Mouse (Mus musculus) layer of hippocampus, postnatal 25 days (tissue): ENCODE measurements around the gene Tmem255a. TPM values are rescaled to one million over a fixed set of nuclear protein-coding genes. Genes with fewer than 3 reads are reported as not detected.
"Not testable (repeated sequence)": the region's sequence is repeated elsewhere in the genome, so short reads cannot be mapped to it uniquely, and the experiment has no call there.

Experiments used
- DNase-seq, 2 experiments: peaks; one replicate each; pipeline ENCODE4 v3.0.0; 2022; ENCODE audit warnings: mixed read lengths in 2 of 2, low spot score in 1 of 2; ENCODE audit errors: extremely low spot score in 1 of 2
- microRNA-seq, 2 experiments: library from miRNA; unstranded; fragments of <30 nt; microRNA quantifications; one replicate each; pipeline ENCODE4 v1.2.0; 2021
- total RNA-seq, 2 experiments: library from RNA; stranded (reverse); gene quantifications; 2 replicates each; pipeline ENCODE4 v1.2.3; 2021

The Tmem255a gene
- total RNA-seq, 2 experiments from 2014 or later: 14.8 to 23.4 TPM

GRCm38 (mm10) chrX:38179891-38180310 lies 72.3 kb downstream of the Tmem255a start:
- DNase-seq: not testable (repeated sequence)

GRCm38 (mm10) chrX:38166592-38166991 lies 85.6 kb downstream of the Tmem255a start:
- DNase-seq: no peak

GRCm38 (mm10) chrX:38166064-38166463 lies 86.2 kb downstream of the Tmem255a start:
- DNase-seq: no peak

GRCm38 (mm10) chrX:38165315-38165714 lies 86.9 kb downstream of the Tmem255a start:
- no peak for DNase-seq

GRCm38 (mm10) chrX:38159097-38159496 lies 93.1 kb downstream of the Tmem255a start:
- no peak for DNase-seq

Small RNAs within 50 kb of the gene (microRNA-seq; reads per million reads assigned to microRNA genes)
- gene Mir3110: 0 reads per million in 2 experiments

Other genes starting within 250 kb of the Tmem255a start
- not detected for gene Btg1-ps1, start 233.6 kb downstream of the Tmem255a start, total RNA-seq
- gene Btg1-ps2, start 209.3 kb downstream of the Tmem255a start, total RNA-seq: not detected
- not detected for gene Rhox10, start 186.0 kb downstream of the Tmem255a start, total RNA-seq
- not detected for gene Rhox11, start 167.3 kb downstream of the Tmem255a start, total RNA-seq
- not detected for gene Rhox12, start 141.5 kb downstream of the Tmem255a start, total RNA-seq
- gene Rhox13, start 131.2 kb downstream of the Tmem255a start, total RNA-seq: not detected
- 10 to 100 TPM; 24.4 to 25.7 TPM for gene Zbtb33, start 62.6 kb downstream of the Tmem255a start, total RNA-seq
- not detected for gene Atp1b4, start 63.7 kb upstream of the Tmem255a start, total RNA-seq
- gene Lamp2, start 204.0 kb upstream of the Tmem255a start, total RNA-seq: 10 to 100 TPM; 69.8 to 70.9 TPM